In genomic region chr19:55593729-55594444, GRCm38 (mm10) we compare ENCODE assay signal across 8 mouse cellular contexts.
A peak's percentile ranks its signal among the peaks of the same experiment; 100 is the strongest.
DNase-seq lines count a peak whose midpoint lies in the region; ATAC-seq and TF ChIP-seq lines count a peak whose summit lies in the region.

No protein-coding gene starts in this region.

- no peaks in the 10 kb centered on the region for H3K27me3 ChIP-seq in limb, embryonic 14.5 days (ENCODE audit: control insufficient read depth, insufficient read depth, low read length)
- H3K27me3 ChIP-seq in stomach, postnatal 0 days (ENCODE audit: control insufficient read depth, insufficient read depth, low read length) = no peaks in the 10 kb centered on the region

- no peak overlapping the region for H3K27ac ChIP-seq in limb, embryonic 14.5 days (replicated peaks; ENCODE audit: low read depth, low read length)
- no peak overlapping the region; the same call in 1 of the 2 replicates for H3K27ac ChIP-seq in stomach, postnatal 0 days (replicated peaks)

- H3K9me3 ChIP-seq in limb, embryonic 14.5 days (ENCODE audit: control insufficient read depth, low read length) = no peaks in the 10 kb centered on the region
- no peaks in the 10 kb centered on the region for H3K9me3 ChIP-seq in stomach, postnatal 0 days (ENCODE audit: control insufficient read depth, low read length)

- peak; percentile 14 to 16 for DNase-seq in urinary bladder, postnatal 36 days (ENCODE audit: low spot score in 2 of 2)
- no peak for DNase-seq in urinary bladder, postnatal 25 days (ENCODE audit: low spot score)
- DNase-seq in heart, adult 8-10 months (ENCODE audit: low spot score) = peak; percentile 19
- peak; percentile 59 for DNase-seq in limb, embryonic 14.5 days (ENCODE audit: low spot score)
- DNase-seq in stomach, postnatal 0 days (ENCODE audit: low spot score) = no peak
- no peak for DNase-seq in spleen, postnatal 4 days (ENCODE audit: low spot score in 2 of 2)
- DNase-seq in cerebellum, postnatal 4 days (ENCODE audit: low spot score in 2 of 2) = no peak
- no peak for DNase-seq in left cerebral cortex, postnatal 36 days (ENCODE audit: low spot score in 2 of 2)

- no peak for TF ChIP-seq CTCF in stomach, postnatal 0 days (IDR thresholded peaks at IDR 0.05; ENCODE audit: low read depth)

- TF ChIP-seq EP300 in stomach, postnatal 0 days (optimal IDR thresholded peaks at IDR 0.05) = no peak

- peak overlapping the region; percentile 33; the same call in 1 of the 2 replicates for H3K4me2 ChIP-seq in limb, embryonic 14.5 days (replicated peaks; ENCODE audit: low read depth, low read length, severe bottlenecking)
- H3K4me2 ChIP-seq in stomach, postnatal 0 days (replicated peaks; ENCODE audit: low read depth) = peak overlapping the region; percentile 35; the same call in 1 of the 2 replicates

- intact Hi-C loops in left cerebral cortex, postnatal 36 days (cut with DNase I) = no loop called here

- 61% methylated on average over 16 of the region's 16 CpGs for WGBS in limb, embryonic 14.5 days
- 62% methylated on average over 16 of the region's 16 CpGs for WGBS in stomach, postnatal 0 days

- H3K4me3 ChIP-seq in limb, embryonic 14.5 days (replicated peaks; ENCODE audit: low read length) = no peak overlapping the region
- H3K4me3 ChIP-seq in stomach, postnatal 0 days (ENCODE audit: low read depth, low read length) = no peak overlapping the region

- peak; percentile 58 for ATAC-seq in limb, embryonic 14.5 days (ENCODE audit: low FRiP score, low read depth)
- peak; percentile 19; the same call in 1 of the 2 replicates for ATAC-seq in stomach, postnatal 0 days (ENCODE audit: low FRiP score, low TSS enrichment)

- no peaks in the 10 kb centered on the region for H3K36me3 ChIP-seq in limb, embryonic 14.5 days (ENCODE audit: control insufficient read depth, insufficient read depth, low read length)
- no peaks in the 10 kb centered on the region for H3K36me3 ChIP-seq in stomach, postnatal 0 days (ENCODE audit: control insufficient read depth, insufficient read depth, low read length)

- H3K4me1 ChIP-seq in limb, embryonic 14.5 days (ENCODE audit: control insufficient read depth, insufficient read depth, low read length) = peaks cover 50% of the 10 kb centered on the region
- no peaks in the 10 kb centered on the region for H3K4me1 ChIP-seq in stomach, postnatal 0 days (replicated peaks; ENCODE audit: control insufficient read depth, insufficient read depth)

- no peak overlapping the region for H3K9ac ChIP-seq in limb, embryonic 14.5 days (ENCODE audit: low read depth, low read length, severe bottlenecking)
- no peak overlapping the region for H3K9ac ChIP-seq in stomach, postnatal 0 days (ENCODE audit: low read length)

- no peak for TF ChIP-seq POLR2A in limb, embryonic 14.5 days (IDR thresholded peaks at IDR 0.05; ENCODE audit: borderline replicate concordance, extremely low read depth, insufficient read depth, insufficient read length)

Comparison
In these comparisons a context has a peak if more than half of its experiments do, and no peak if none do; other contexts are left out.
1. DNase-seq: peak in urinary bladder, postnatal 36 days (2 of 2), heart, adult 8-10 months (single experiment) and limb, embryonic 14.5 days (single experiment); none in urinary bladder, postnatal 25 days (single experiment), stomach, postnatal 0 days (single experiment), spleen, postnatal 4 days (0 of 2), cerebellum, postnatal 4 days (0 of 2) and left cerebral cortex, postnatal 36 days (0 of 2).